In genomic region chr19:41980422-41980818, GRCm38 (mm10) we compare ENCODE assay signal across 8 mouse cellular contexts. TPM values are rescaled to one million over a fixed set of nuclear protein-coding genes. Genes with fewer than 3 reads are reported as not detected.
DNase-seq lines count a peak whose midpoint lies in the region; ATAC-seq lines count a peak whose summit lies in the region.

No protein-coding gene starts in this region.

- no peaks in the 10 kb centered on the region for H3K27me3 ChIP-seq in heart, embryonic 12.5 days (replicated peaks)

- H3K4me2 ChIP-seq in heart, embryonic 12.5 days, result peak overlapping the region; percentile 88

- peak overlapping the region; percentile 84 for H3K27ac ChIP-seq in heart, embryonic 12.5 days (ENCODE audit: poor library complexity, severe bottlenecking)

- H3K4me1 ChIP-seq in heart, embryonic 12.5 days (replicated peaks), result peaks cover 16% of the 10 kb centered on the region

- DNase-seq in frontal cortex, adult 2 months (ENCODE audit: extremely low spot score in 1 of 2, low spot score in 1 of 2), result peak; percentile 6 to 22
- DNase-seq in frontal cortex, postnatal 25 days (ENCODE audit: low spot score in 2 of 2), result no peak
- DNase-seq in CD4-positive helper T cell, adult 2 months (ENCODE audit: low read depth, low spot score), result peak; percentile 63
- peak; percentile 59 for DNase-seq in kidney, postnatal 10 days
- no peak for DNase-seq in cerebellum, adult 9-10 months

- H3K9me3 ChIP-seq in heart, embryonic 12.5 days (replicated peaks), result no peaks in the 10 kb centered on the region

- WGBS in heart, embryonic 12.5 days, result under 1% methylated on average over 16 of the region's 16 CpGs

- H3K9ac ChIP-seq in heart, embryonic 12.5 days, result peak overlapping the region; percentile 73

- ATAC-seq in common myeloid progenitor, adult 5-6 weeks (replicated peaks; ENCODE audit: low read depth, poor library complexity, severe bottlenecking), result peak; percentile 17
- ATAC-seq in heart, embryonic 12.5 days (ENCODE audit: insufficient number of reproducible peaks, low FRiP score), result no peak
- ATAC-seq in megakaryocyte, adult 5-6 weeks (ENCODE audit: poor library complexity, severe bottlenecking), result peak; percentile 2; the same call in 1 of the 2 replicates

- no peaks in the 10 kb centered on the region for H3K36me3 ChIP-seq in heart, embryonic 12.5 days

- H3K4me3 ChIP-seq in heart, embryonic 12.5 days, result peak overlapping the region; percentile 68

RNA-seq across cellular contexts. Expression of gene Mms19, which starts 0.5 kb away (rescaled TPM):
- 56.3 and 61.7 TPM in 2 replicates for polyA plus RNA-seq in frontal cortex, adult 2 months (2012; rRNA removed)
- total RNA-seq in common myeloid progenitor, adult 5-6 weeks (2017), result 13.5 and 34.9 TPM in 2 replicates
- polyA plus RNA-seq in heart, embryonic 12.5 days (2016; fragmentation: Nextera tagmentation; extraction: Ambion mirVana), result 21.6 and 26.3 TPM in 2 replicates
- 18.5 and 24.7 TPM in 2 replicates for total RNA-seq in megakaryocyte, adult 5-6 weeks (2015)
- 21.7 and 33.8 TPM in 2 replicates for total RNA-seq in megakaryocyte, adult 5-6 weeks (2017)

RNA-seq across cellular contexts. Expression of gene Ubtd1, which starts 1.1 kb away (rescaled TPM):
- polyA plus RNA-seq in frontal cortex, adult 2 months (2012; rRNA removed), result 21.6 and 21.9 TPM in 2 replicates
- total RNA-seq in common myeloid progenitor, adult 5-6 weeks (2017), result 3.6 and 4.1 TPM in 2 replicates
- 13.8 and 16.1 TPM in 2 replicates for polyA plus RNA-seq in heart, embryonic 12.5 days (2016; fragmentation: Nextera tagmentation; extraction: Ambion mirVana)
- total RNA-seq in megakaryocyte, adult 5-6 weeks (2015), result 15.1 and 17.0 TPM in 2 replicates
- total RNA-seq in megakaryocyte, adult 5-6 weeks (2017), result 11.9 and 12.2 TPM in 2 replicates

RNA-seq across cellular contexts. Expression of gene Zdhhc16, which starts 47.1 kb away (rescaled TPM):
- 65.3 and 66.1 TPM in 2 replicates for polyA plus RNA-seq in frontal cortex, adult 2 months (2012; rRNA removed)
- 21.9 and 41.6 TPM in 2 replicates for total RNA-seq in common myeloid progenitor, adult 5-6 weeks (2017)
- polyA plus RNA-seq in heart, embryonic 12.5 days (2016; fragmentation: Nextera tagmentation; extraction: Ambion mirVana), result 55.2 and 58.1 TPM in 2 replicates
- total RNA-seq in megakaryocyte, adult 5-6 weeks (2015), result 25.9 and 36.1 TPM in 2 replicates
- total RNA-seq in megakaryocyte, adult 5-6 weeks (2017), result 22.4 and 26.4 TPM in 2 replicates

RNA-seq across cellular contexts. Expression of gene Exosc1, which starts 47.2 kb away (rescaled TPM):
- polyA plus RNA-seq in frontal cortex, adult 2 months (2012; rRNA removed), result 25.1 and 28.0 TPM in 2 replicates
- total RNA-seq in common myeloid progenitor, adult 5-6 weeks (2017), result 77.8 and 81.5 TPM in 2 replicates
- polyA plus RNA-seq in heart, embryonic 12.5 days (2016; fragmentation: Nextera tagmentation; extraction: Ambion mirVana), result 49.2 and 52.2 TPM in 2 replicates
- total RNA-seq in megakaryocyte, adult 5-6 weeks (2015), result 37.0 and 38.6 TPM in 2 replicates
- total RNA-seq in megakaryocyte, adult 5-6 weeks (2017), result 29.3 and 40.2 TPM in 2 replicates

RNA-seq across cellular contexts. Expression of gene Ankrd2, which starts 55.4 kb away (rescaled TPM):
- 0.16 and 0.55 TPM in 2 replicates for polyA plus RNA-seq in frontal cortex, adult 2 months (2012; rRNA removed)
- total RNA-seq in common myeloid progenitor, adult 5-6 weeks (2017), result not detected in 2 replicates
- polyA plus RNA-seq in heart, embryonic 12.5 days (2016; fragmentation: Nextera tagmentation; extraction: Ambion mirVana), result not detected in 2 replicates
- total RNA-seq in megakaryocyte, adult 5-6 weeks (2015), result not detected in 2 replicates
- not detected in 2 replicates for total RNA-seq in megakaryocyte, adult 5-6 weeks (2017)

Comparison
In these comparisons a context has a peak if more than half of its experiments do, and no peak if none do; other contexts are left out.
1. DNase-seq: peak in frontal cortex, adult 2 months (2 of 2), CD4-positive helper T cell, adult 2 months (single experiment) and kidney, postnatal 10 days (single experiment); none in frontal cortex, postnatal 25 days (0 of 2) and cerebellum, adult 9-10 months (single experiment).